Comparison of ENCODE assay signal across 32 mouse cellular contexts in genomic region chr6:121206481-121206880, GRCm38 (mm10). TPM values are rescaled to one million over a fixed set of nuclear protein-coding genes. Genes with fewer than 3 reads are reported as not detected.
"Had no signal": no experiment of that assay in that cellular context is flagged by ENCODE, and none has a peak within 500 bp of the region (broad histone marks: within the 10 kb centered on the region; RNA-seq: fewer than 3 reads in every experiment).

No protein-coding gene starts in this region.

- H3K9ac ChIP-seq: limb, embryonic 12.5 days; limb, embryonic 13.5 days; limb, embryonic 15.5 days; liver, embryonic 12.5 days; liver, embryonic 13.5 days; liver, embryonic 14.5 days; liver, embryonic 15.5 days; liver, postnatal 0 days; lung, embryonic 14.5 days; lung, embryonic 15.5 days; midbrain, embryonic 12.5 days; midbrain, embryonic 13.5 days; midbrain, embryonic 15.5 days had no signal

- H3K9me3 ChIP-seq: limb, embryonic 10.5 days; limb, embryonic 13.5 days; limb, embryonic 15.5 days; liver, embryonic 12.5 days; liver, embryonic 13.5 days; liver, embryonic 15.5 days; lung, embryonic 15.5 days; midbrain, embryonic 10.5 days; midbrain, embryonic 13.5 days; midbrain, embryonic 15.5 days had no signal

- DNase-seq: left cerebral cortex, postnatal 4 days; liver; liver, embryonic 13.5 days; liver, postnatal 0 days; lung, adult 18-20 months; lung, adult 2 months; lung, embryonic 14.5 days; lung, postnatal 10 days; lung, postnatal 14 days; lung, postnatal 36 days; lung, postnatal 4 days; midbrain, embryonic 14.5 days had no signal

- ATAC-seq: liver, embryonic 12.5 days; liver, postnatal 0 days; lung, postnatal 0 days; midbrain, embryonic 13.5 days; midbrain, embryonic 15.5 days; midbrain, embryonic 16.5 days had no signal

- H3K36me3 ChIP-seq: limb, embryonic 12.5 days; limb, embryonic 15.5 days; liver, embryonic 12.5 days; liver, embryonic 13.5 days; liver, embryonic 15.5 days; lung, embryonic 15.5 days; midbrain, embryonic 10.5 days; midbrain, embryonic 12.5 days; midbrain, embryonic 13.5 days; midbrain, embryonic 15.5 days had no signal

- H3K4me3 ChIP-seq: limb, embryonic 10.5 days; limb, embryonic 12.5 days; limb, embryonic 13.5 days; limb, embryonic 15.5 days; liver, embryonic 12.5 days; liver, embryonic 13.5 days; liver, embryonic 15.5 days; lung, embryonic 15.5 days; megakaryocyte, embryonic 14.5 days; midbrain, embryonic 10.5 days; midbrain, embryonic 12.5 days; midbrain, embryonic 13.5 days; midbrain, embryonic 15.5 days; myocyte had no signal

- H3K27ac ChIP-seq: limb, embryonic 10.5 days; limb, embryonic 12.5 days; limb, embryonic 13.5 days; limb, embryonic 15.5 days; liver, embryonic 12.5 days; liver, embryonic 13.5 days; liver, embryonic 14.5 days; liver, embryonic 15.5 days; lung, embryonic 15.5 days; macrophage; midbrain, embryonic 10.5 days; midbrain, embryonic 12.5 days; midbrain, embryonic 13.5 days; midbrain, embryonic 15.5 days had no signal

- H3K27me3 ChIP-seq: megakaryocyte, embryonic 14.5 days had no signal

- H3K4me2 ChIP-seq: limb, embryonic 12.5 days; limb, embryonic 13.5 days; limb, embryonic 15.5 days; liver, embryonic 11.5 days; liver, embryonic 12.5 days; liver, embryonic 13.5 days; liver, embryonic 15.5 days; lung, embryonic 14.5 days; lung, embryonic 15.5 days; midbrain, embryonic 11.5 days; midbrain, embryonic 12.5 days; midbrain, embryonic 13.5 days; midbrain, embryonic 15.5 days had no signal

RNA-seq across cellular contexts. Expression of gene Tuba8, which starts 4.0 kb away (rescaled TPM):
- polyA plus RNA-seq: midbrain, embryonic 12.5 days; myocyte had no signal

RNA-seq across cellular contexts. Expression of gene Usp18, which starts 39.2 kb away (rescaled TPM):
- total RNA-seq: left cerebral cortex, postnatal 14 days; left cerebral cortex, postnatal 4 days had no signal
